Mouse (Mus musculus) hindbrain, embryonic 10.5 days (tissue): ENCODE data around the gene Apoa2. TPM values are rescaled to one million over a fixed set of nuclear protein-coding genes. Genes with fewer than 3 reads are reported as not detected.
A peak's percentile ranks its signal among the peaks of the same experiment; 100 is the strongest.
"Not testable (repeated sequence)": the region's sequence is repeated elsewhere in the genome, so short reads cannot be mapped to it uniquely, and the experiment has no call there.

Experiments
- DNase-seq: peaks from one replicate; pipeline ENCODE4 v3.0.0-alpha.2; 2017; ENCODE audit warnings: low spot score
- H3K27ac ChIP-seq: fragments of 300-500 bp; sonication (generic); 2 replicates; pipeline ENCODE4 v1.5.1; 2016; ENCODE audit warnings: mild to moderate bottlenecking, moderate library complexity
- H3K27me3 ChIP-seq: fragments of 300-500 bp; sonication (generic); 2 replicates; pipeline ENCODE4 v1.6.1; 2016; ENCODE audit warnings: mild to moderate bottlenecking; ENCODE audit not compliant: poor library complexity, insufficient read depth, severe bottlenecking
- H3K36me3 ChIP-seq: fragments of 300-500 bp; sonication (generic); 2 replicates; pipeline ENCODE4 v1.6.1; 2016; ENCODE audit warnings: mild to moderate bottlenecking, moderate library complexity
- H3K4me1 ChIP-seq: fragments of 300-500 bp; sonication (generic); replicated peaks from 2 replicates; pipeline ENCODE4 v1.6.1; 2016; ENCODE audit warnings: mild to moderate bottlenecking
- H3K4me3 ChIP-seq: fragments of 300-500 bp; sonication (generic); 2 replicates; pipeline ENCODE4 v1.5.1; 2016; ENCODE audit warnings: mild to moderate bottlenecking, moderate library complexity
- H3K9me3 ChIP-seq: fragments of 300-500 bp; sonication (generic); 2 replicates; pipeline ENCODE4 v1.6.1; 2016; ENCODE audit warnings: mild to moderate bottlenecking, moderate library complexity
- WGBS: fragments of 180-500 bp; shearing (Covaris S2); methylation state at CpG from one replicate; pipeline ENCODE4 v1.1.7; 2016; 5-methylcytosine and 5-hydroxymethylcytosine counted together
- polyA plus RNA-seq: library from polyadenylated mRNA; unstranded; fragments of >200 nt; fragmentation: Nextera tagmentation; extraction: Ambion mirVana; gene quantifications from 2 replicates; pipeline ENCODE4 v1.2.1, GENCODE M21; 2016

Apoa2 gene
- polyA plus RNA-seq, 1 experiment from 2014 or later: 4.7 TPM

DNA sequence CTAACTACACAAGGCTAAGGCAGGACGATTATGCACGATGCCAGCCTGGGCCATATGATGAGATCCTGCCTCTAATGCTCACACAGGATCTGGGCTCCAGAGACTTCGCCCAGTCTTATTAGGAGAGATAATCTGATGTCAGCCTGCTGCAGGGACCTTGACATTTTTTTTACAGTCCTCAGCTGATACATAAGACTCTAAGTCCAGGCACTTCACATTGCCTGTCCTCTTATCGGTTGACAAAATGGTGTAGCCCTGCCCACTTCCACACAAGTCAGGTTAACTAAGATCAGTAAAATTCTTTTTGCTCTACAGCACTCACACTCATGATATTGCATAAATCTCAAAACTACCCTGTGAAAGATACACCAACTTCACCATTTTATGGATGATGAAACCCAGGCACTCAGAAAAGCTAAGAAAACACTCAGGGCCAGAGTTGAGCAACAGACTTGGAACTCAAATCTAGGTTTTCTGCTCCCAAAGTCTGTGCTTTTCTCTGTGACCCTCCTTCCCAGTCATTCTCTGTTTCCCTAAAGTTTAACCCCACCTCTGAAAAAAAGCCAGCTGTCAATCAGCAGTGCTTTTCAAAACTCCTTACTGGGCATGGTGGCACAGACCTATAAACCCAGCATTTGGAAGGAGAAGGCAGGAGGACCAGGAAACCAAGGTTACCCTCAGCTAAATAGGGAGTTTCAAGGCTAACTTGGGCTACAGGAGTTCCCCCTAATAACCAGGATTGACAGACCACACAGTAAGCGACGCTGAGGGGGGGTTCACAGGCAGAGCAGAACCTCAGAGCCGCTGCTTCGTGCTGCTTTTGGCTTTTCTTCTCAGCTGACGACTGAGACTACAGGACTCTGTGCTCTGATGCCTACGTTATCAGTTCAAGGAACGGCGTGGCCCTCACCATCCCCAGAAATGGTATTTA, 8.2 kb downstream of the Apoa2 start:
- 84% methylated on average over 12 of the region's 12 CpGs for WGBS
- DNase-seq: no peak
- H3K27ac ChIP-seq: no peak overlapping the region
- H3K4me3 ChIP-seq: no peak overlapping the region
- H3K9me3 ChIP-seq: no peaks in the 10 kb centered on the region
- no peaks in the 10 kb centered on the region for H3K27me3 ChIP-seq
- H3K36me3 ChIP-seq: peaks cover 52% of the 10 kb centered on the region
- H3K4me1 ChIP-seq: peaks cover 15% of the 10 kb centered on the region

DNA sequence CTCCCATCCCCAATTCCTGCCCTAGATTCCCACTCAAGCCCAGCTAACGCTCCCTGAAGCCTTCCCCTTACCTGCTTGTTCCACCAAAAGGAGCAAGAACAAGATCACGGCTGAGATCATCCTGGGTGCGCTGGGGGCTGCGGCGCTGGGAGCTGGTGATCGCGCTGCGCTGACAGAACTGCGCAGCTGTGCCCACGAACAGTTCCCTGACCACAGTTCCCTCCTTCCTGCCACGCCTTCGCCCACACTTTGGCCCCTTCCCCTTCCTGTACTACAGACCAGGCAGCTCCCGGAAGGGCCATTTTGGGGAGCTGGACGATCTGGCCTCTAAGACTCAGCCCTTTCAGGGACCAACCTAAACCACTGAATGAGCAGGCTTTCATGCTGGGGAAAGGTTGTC, 9.3 kb downstream of the Apoa2 start, which contains the start of gene Fcer1g:
Gene Fcer1g (minus strand): TSS at position 240 of the 400 bp plus-strand sequence.
- 94% methylated on average over 14 of the region's 14 CpGs for WGBS
- H3K9me3 ChIP-seq: no peaks in the 10 kb centered on the region
- no peak within 1 kb of the TSS for H3K4me3 ChIP-seq
- peaks cover 63% of the 10 kb centered on the region for H3K36me3 ChIP-seq
- H3K4me1 ChIP-seq: peaks cover 15% of the 10 kb centered on the region
- no peak within 1 kb of the TSS for H3K27ac ChIP-seq
- H3K27me3 ChIP-seq: no peaks in the 10 kb centered on the region
- DNase-seq: no peak

DNA sequence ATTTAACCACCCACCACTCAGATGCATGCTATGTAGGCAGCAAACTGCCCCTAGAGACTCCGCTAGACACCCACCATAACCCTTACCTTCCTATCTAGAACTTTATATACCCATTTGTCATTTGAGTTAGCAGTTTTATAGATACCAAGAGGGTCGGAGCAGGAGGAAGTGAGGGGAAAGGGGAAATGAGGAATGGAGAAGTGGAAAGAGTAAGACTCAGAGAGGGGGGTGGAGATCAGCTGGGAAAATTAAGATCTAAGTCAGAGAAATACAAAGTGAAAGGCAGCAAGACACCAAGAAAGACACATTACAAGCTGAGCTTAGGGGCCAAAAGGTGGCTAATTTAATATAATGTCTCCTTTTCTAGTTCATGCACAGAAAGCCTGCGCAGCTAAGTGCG, 9.7 kb downstream of the Apoa2 start:
- H3K9me3 ChIP-seq: no peaks in the 10 kb centered on the region
- peaks cover 67% of the 10 kb centered on the region for H3K36me3 ChIP-seq
- H3K4me1 ChIP-seq: peaks cover 15% of the 10 kb centered on the region
- DNase-seq: no peak
- no peak overlapping the region for H3K27ac ChIP-seq
- H3K4me3 ChIP-seq: no peak overlapping the region
- 95% methylated on average over 4 of the region's 4 CpGs for WGBS
- no peaks in the 10 kb centered on the region for H3K27me3 ChIP-seq

DNA sequence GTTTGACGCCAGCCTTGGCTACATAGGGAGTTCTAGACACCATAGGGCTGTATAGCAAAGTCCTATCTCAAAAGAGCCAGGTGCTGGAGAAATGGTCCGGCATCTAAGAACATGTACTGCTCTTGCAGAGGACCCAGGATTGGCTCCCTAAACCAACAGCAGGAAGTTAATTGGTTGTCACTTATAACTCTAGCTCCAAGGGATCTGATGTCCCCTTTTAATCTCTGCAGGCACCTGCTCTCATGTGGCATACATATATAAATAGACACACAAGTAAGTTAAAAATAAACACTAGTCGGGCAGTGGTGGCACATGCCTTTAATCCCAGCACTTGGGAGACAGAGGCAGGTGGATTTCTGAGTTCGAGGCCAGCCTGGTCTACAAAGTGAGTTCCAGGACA, 10.9 kb downstream of the Apoa2 start:
- H3K9me3 ChIP-seq: no peaks in the 10 kb centered on the region
- H3K27me3 ChIP-seq: no peaks in the 10 kb centered on the region
- H3K36me3 ChIP-seq: peaks cover 80% of the 10 kb centered on the region
- no peak for DNase-seq
- H3K4me1 ChIP-seq: peaks cover 3% of the 10 kb centered on the region; the same call in 1 of the 2 replicates
- no peak overlapping the region for H3K27ac ChIP-seq
- WGBS: 91% methylated on average over 4 of the region's 4 CpGs
- no peak overlapping the region for H3K4me3 ChIP-seq

GRCm38 (mm10) chr1:171237438-171237837, 12.6 kb downstream of the Apoa2 start:
- H3K9me3 ChIP-seq: no peaks in the 10 kb centered on the region
- peaks cover 96% of the 10 kb centered on the region for H3K36me3 ChIP-seq
- H3K27ac ChIP-seq: no peak overlapping the region
- H3K4me3 ChIP-seq: no peak overlapping the region
- H3K4me1 ChIP-seq: no peaks in the 10 kb centered on the region
- no peak for DNase-seq
- 90% methylated on average over 6 of the region's 6 CpGs for WGBS
- H3K27me3 ChIP-seq: no peaks in the 10 kb centered on the region

- Histone ChIP-seq H3K9me3 (no peaks in the 10 kb centered on the region), H3K4me1 (no peaks in the 10 kb centered on the region), H3K27me3 (no peaks in the 10 kb centered on the region), H3K27ac (no peak overlapping the region), H3K4me3 (no peak overlapping the region), H3K36me3 (peaks cover 100% of the 10 kb centered on the region)
- 77% methylated on average over 14 of the region's 14 CpGs for WGBS
- DNase-seq: peak; percentile 59
Measured at GRCm38 (mm10) chr1:171238463-171238862, 13.6 kb downstream of the Apoa2 start.

DNA sequence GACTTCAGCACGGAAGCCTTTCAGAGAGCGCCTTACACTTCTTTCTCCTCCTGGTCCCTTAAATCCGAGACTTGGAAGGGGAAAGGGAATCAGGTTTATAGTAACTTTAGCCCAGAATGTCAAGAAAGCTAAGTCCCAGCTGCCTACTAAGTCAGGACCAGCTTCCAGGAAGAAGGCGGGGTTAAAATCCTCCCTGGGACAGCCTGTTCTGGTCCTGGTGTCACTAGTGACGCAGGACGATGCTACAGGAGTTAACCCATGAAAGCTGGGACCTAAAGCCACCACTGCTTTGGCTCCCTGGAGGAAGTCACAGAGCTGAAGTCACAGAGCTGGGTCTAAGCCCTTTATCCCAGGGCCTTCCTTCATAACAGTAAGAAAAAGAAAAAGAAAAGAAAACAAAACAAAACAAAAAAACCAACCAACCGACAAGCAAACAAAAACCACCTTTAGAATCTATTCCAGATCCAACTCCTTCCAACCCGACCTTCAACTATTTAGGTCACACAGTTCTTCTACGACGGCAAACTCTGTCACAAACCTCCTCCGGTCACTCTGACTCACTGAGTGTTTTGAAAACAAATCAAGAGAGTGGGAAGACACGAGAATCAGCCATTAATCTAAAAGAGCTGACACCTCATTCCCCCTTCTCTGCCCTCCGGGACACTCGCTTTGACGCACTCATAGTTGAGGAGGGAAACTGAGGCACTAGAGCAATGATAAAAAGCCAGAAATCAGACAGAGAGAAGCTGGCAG, 15.3 kb downstream of the Apoa2 start:
- 79% methylated on average over 15 of the region's 15 CpGs for WGBS
- Histone ChIP-seq H3K9me3 (no peaks in the 10 kb centered on the region), H3K36me3 (peaks cover 97% of the 10 kb centered on the region), H3K27me3 (no peaks in the 10 kb centered on the region), H3K27ac (no peak overlapping the region), H3K4me3 (no peak overlapping the region), H3K4me1 (no peaks in the 10 kb centered on the region)
- no peak for DNase-seq

- Histone ChIP-seq H3K27me3 (no peaks in the 10 kb centered on the region), H3K4me3 (no peak overlapping the region), H3K36me3 (peaks cover 95% of the 10 kb centered on the region), H3K27ac (no peak overlapping the region), H3K4me1 (peaks cover 5% of the 10 kb centered on the region), H3K9me3 (no peaks in the 10 kb centered on the region)
- WGBS: 91% methylated on average over 10 of the region's 10 CpGs
- no peak for DNase-seq
Measured at GRCm38 (mm10) chr1:171240911-171241310, 16.1 kb downstream of the Apoa2 start.

- not testable (repeated sequence) for H3K9me3 ChIP-seq, DNase-seq, H3K27me3 ChIP-seq, H3K4me3 ChIP-seq, H3K27ac ChIP-seq
- WGBS: 88% methylated on average over 12 of the region's 12 CpGs
- Histone ChIP-seq H3K4me1 (peaks cover 13% of the 10 kb centered on the region), H3K36me3 (peaks cover 85% of the 10 kb centered on the region)
Measured at GRCm38 (mm10) chr1:171241952-171242351, 17.1 kb downstream of the Apoa2 start.

GRCm38 (mm10) chr1:171245353-171245752, 20.5 kb downstream of the Apoa2 start:
- no peak for DNase-seq
- Histone ChIP-seq H3K27me3 (no peaks in the 10 kb centered on the region), H3K9me3 (no peaks in the 10 kb centered on the region), H3K4me1 (peaks cover 44% of the 10 kb centered on the region), H3K4me3 (peak overlapping the region; percentile 71), H3K36me3 (peaks cover 51% of the 10 kb centered on the region), H3K27ac (no peak overlapping the region)
- 93% methylated on average over 8 of the region's 8 CpGs for WGBS

- Histone ChIP-seq H3K4me1 (peaks cover 60% of the 10 kb centered on the region), H3K9me3 (no peaks in the 10 kb centered on the region), H3K27me3 (no peaks in the 10 kb centered on the region), H3K27ac (peak overlapping the region; percentile 96), H3K36me3 (peaks cover 36% of the 10 kb centered on the region), H3K4me3 (peak overlapping the region; percentile 71)
- under 1% methylated on average over 41 of the region's 41 CpGs for WGBS
- peak; percentile 98 for DNase-seq
Measured at GRCm38 (mm10) chr1:171246709-171247452, 22.0 kb downstream of the Apoa2 start.

DNA sequence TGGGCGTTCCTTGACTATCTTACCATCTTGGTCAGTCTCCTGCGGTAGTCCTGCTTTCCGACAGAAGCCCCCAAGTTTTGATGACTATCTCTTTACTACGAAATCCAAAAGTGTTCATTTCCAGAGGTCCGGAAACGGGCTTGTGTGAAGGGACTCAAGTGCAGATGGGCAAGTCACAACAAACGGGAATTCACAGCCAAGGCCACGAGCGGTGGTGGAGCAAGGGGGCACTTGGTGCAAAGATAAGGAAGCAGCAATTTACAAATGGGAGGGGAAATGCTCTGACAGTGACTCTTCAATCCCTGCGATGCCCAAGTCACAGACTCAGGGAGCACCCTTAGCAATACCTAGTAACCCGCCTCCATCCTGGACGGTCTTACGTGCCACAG, 22.6 kb downstream of the Apoa2 start:
- WGBS: 14% methylated on average over 13 of the region's 13 CpGs
- no peak for DNase-seq
- Histone ChIP-seq H3K9me3 (no peaks in the 10 kb centered on the region), H3K4me1 (peaks cover 65% of the 10 kb centered on the region), H3K27ac (peak overlapping the region; percentile 96), H3K4me3 (peak overlapping the region; percentile 71), H3K36me3 (peaks cover 30% of the 10 kb centered on the region), H3K27me3 (no peaks in the 10 kb centered on the region)
